Comparison of ENCODE assay signal across 11 mouse cellular contexts in the genomic region with DNA sequence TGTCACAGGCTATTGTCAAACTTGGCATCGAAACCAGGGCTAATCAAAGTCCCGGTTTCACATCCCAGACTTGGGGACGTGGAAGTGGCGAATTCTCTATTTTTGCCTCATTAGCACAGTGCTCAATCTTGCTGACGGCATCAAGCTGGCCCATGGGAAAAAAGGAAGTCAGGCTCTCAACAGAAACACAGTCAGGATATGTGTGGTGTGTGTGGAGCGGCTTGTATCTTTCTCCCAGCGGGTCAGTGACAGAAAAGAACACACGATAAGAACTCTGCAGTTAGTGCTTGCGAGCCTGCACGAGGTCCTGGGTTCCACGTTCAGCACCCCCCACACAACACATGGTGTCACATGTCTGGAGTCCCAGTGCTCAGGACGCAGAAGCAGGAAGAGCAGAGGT.
DNase-seq lines count a peak whose midpoint lies in the region.
"Had no signal": no experiment of that assay in that cellular context is flagged by ENCODE, and none has a peak within 500 bp of the region (broad histone marks: within the 10 kb centered on the region; RNA-seq: fewer than 3 reads in every experiment).

No protein-coding gene starts in this region.

- WGBS in heart, embryonic 10.5 days = 56% methylated on average over 12 of the region's 12 CpGs

- H3K9me3 ChIP-seq in heart, embryonic 10.5 days = no peaks in the 10 kb centered on the region
- H3K9me3 ChIP-seq: embryonic facial prominence, embryonic 13.5 days; neural tube, embryonic 15.5 days had no signal

- no peak overlapping the region for H3K27ac ChIP-seq in heart, embryonic 10.5 days
- H3K27ac ChIP-seq: embryonic facial prominence, embryonic 13.5 days; neural tube, embryonic 15.5 days had no signal

- DNase-seq in heart, adult 11 months = peak; percentile 98
- DNase-seq in heart, embryonic 10.5 days (ENCODE audit: low spot score) = no peak
- peak; percentile 15 to 37 for DNase-seq in spleen, postnatal 36 days (ENCODE audit: low spot score in 2 of 2)
- no peak for DNase-seq in spleen, postnatal 4 days (ENCODE audit: low spot score in 2 of 2)
- peak; percentile 23 to 30 for DNase-seq in kidney, postnatal 36 days
- peak; percentile 50 for DNase-seq in splenic B cell, adult 2 months (ENCODE audit: low read depth, low spot score)
- no peak for DNase-seq in testis, postnatal 14 days (ENCODE audit: low spot score)
- DNase-seq in urinary bladder, adult 2 months (ENCODE audit: low spot score) = no peak
- DNase-seq: spleen, adult 18-20 months had no signal

- peaks cover 27% of the 10 kb centered on the region for H3K4me1 ChIP-seq in heart, embryonic 10.5 days

- peaks cover 43% of the 10 kb centered on the region for H3K36me3 ChIP-seq in heart, embryonic 10.5 days
- H3K36me3 ChIP-seq in splenic B cell, adult 2 months (ENCODE audit: control insufficient read depth, insufficient read depth, low read length, poor library complexity, severe bottlenecking) = no peaks in the 10 kb centered on the region

- no peak overlapping the region for H3K4me3 ChIP-seq in heart, embryonic 10.5 days
- H3K4me3 ChIP-seq: embryonic facial prominence, embryonic 13.5 days; neural tube, embryonic 15.5 days had no signal

- no peaks in the 10 kb centered on the region for H3K27me3 ChIP-seq in heart, embryonic 10.5 days (ENCODE audit: insufficient read depth, poor library complexity, severe bottlenecking)
- no peaks in the 10 kb centered on the region for H3K27me3 ChIP-seq in splenic B cell, adult 2 months (ENCODE audit: control insufficient read depth, insufficient read depth, low read length, poor library complexity, severe bottlenecking)
- H3K27me3 ChIP-seq: embryonic facial prominence, embryonic 13.5 days; neural tube, embryonic 15.5 days had no signal

Comparison
In these comparisons a context has a peak if more than half of its experiments do, and no peak if none do; other contexts are left out.
1. DNase-seq: peak in heart, adult 11 months (single experiment), spleen, postnatal 36 days (2 of 2), kidney, postnatal 36 days (2 of 2) and splenic B cell, adult 2 months (single experiment); none in heart, embryonic 10.5 days (single experiment), spleen, postnatal 4 days (0 of 2), testis, postnatal 14 days (single experiment) and urinary bladder, adult 2 months (single experiment).